27 mouse cellular contexts compared by ENCODE assay signal in the genomic region with DNA sequence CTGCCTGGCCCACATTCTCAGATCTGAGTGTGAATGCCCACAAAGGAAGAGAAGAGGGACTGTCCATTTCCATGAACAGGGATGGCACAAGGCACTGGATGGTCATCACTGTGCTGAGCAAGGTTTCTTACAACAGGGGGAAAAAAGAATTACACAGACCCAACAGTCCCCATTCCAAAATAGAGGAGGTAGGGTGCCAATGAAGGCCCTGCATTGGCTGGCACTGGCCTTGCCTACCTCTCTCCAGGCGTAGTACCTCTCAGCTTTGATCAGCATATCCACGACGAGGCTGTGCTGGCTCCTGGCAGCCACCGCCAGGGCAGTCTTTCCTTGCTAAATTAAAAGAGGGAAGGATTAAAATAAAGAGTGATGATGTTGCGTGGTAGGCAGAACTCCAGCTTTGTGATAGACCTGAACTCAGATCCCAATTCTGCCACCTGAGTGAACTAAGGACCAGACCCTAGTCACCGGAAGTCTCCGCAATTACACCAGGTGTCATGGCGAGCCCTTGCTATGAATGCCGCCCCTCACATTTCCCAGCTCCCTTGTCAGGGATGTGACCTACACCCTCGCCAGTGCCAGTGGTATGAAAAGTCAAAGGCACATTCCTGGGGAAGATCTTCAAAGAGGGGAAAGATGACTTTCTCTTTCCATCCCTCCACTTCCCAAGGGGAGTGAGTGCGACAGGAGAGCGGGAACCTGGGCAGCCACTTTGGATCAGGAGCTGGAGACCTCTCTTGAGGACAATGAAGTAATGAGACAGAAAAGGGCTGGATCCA. TPM values are rescaled to one million over a fixed set of nuclear protein-coding genes. Genes with fewer than 3 reads are reported as not detected.
"Had no signal": no experiment of that assay in that cellular context is flagged by ENCODE, and none has a peak within 500 bp of the region (broad histone marks: within the 10 kb centered on the region; RNA-seq: fewer than 3 reads in every experiment).

No protein-coding gene starts in this region.

- H3K4me3 ChIP-seq: heart, embryonic 12.5 days; hindbrain, embryonic 13.5 days; hindbrain, embryonic 15.5 days; kidney, embryonic 15.5 days; limb, embryonic 13.5 days; limb, embryonic 15.5 days; liver, embryonic 12.5 days had no signal

- H3K9me3 ChIP-seq: heart, embryonic 12.5 days; hindbrain, embryonic 13.5 days; hindbrain, embryonic 15.5 days; kidney, embryonic 15.5 days; limb, embryonic 13.5 days; limb, embryonic 15.5 days; liver, embryonic 12.5 days had no signal

- H3K27ac ChIP-seq: hindbrain, embryonic 13.5 days; hindbrain, embryonic 15.5 days; hindbrain, postnatal 0 days; kidney, embryonic 15.5 days; kidney, postnatal 0 days; limb, embryonic 13.5 days; limb, embryonic 15.5 days; liver, embryonic 12.5 days; liver, embryonic 14.5 days had no signal

- H3K4me2 ChIP-seq: heart, embryonic 12.5 days; hindbrain, embryonic 13.5 days; hindbrain, embryonic 15.5 days; kidney, embryonic 15.5 days; limb, embryonic 13.5 days; limb, embryonic 15.5 days; liver, embryonic 12.5 days had no signal

- ATAC-seq: hindbrain, postnatal 0 days; intestine, embryonic 16.5 days; liver, embryonic 12.5 days had no signal

- H3K36me3 ChIP-seq: hindbrain, embryonic 15.5 days; kidney, embryonic 15.5 days; limb, embryonic 13.5 days; limb, embryonic 15.5 days had no signal

- DNase-seq: gastrocnemius, postnatal 14 days; gastrocnemius, postnatal 36 days; heart, adult 18-20 months; heart, postnatal 10 days; heart, postnatal 36 days; kidney, adult 11 months; kidney, adult 2 months; kidney, adult 9 months; kidney, postnatal 14 days; kidney, postnatal 36 days; layer of hippocampus, adult 9-11 months; layer of hippocampus, postnatal 36 days; left cerebral cortex, postnatal 4 days had no signal

- H3K4me1 ChIP-seq: heart, embryonic 12.5 days; hindbrain, embryonic 15.5 days; kidney, embryonic 15.5 days; limb, embryonic 15.5 days; liver, embryonic 12.5 days had no signal

- H3K27me3 ChIP-seq: heart, embryonic 12.5 days; hindbrain, embryonic 13.5 days; hindbrain, embryonic 15.5 days; kidney, embryonic 15.5 days; limb, embryonic 13.5 days; limb, embryonic 15.5 days; liver, embryonic 12.5 days had no signal

- H3K9ac ChIP-seq: heart, embryonic 12.5 days; hindbrain, embryonic 13.5 days; hindbrain, embryonic 15.5 days; kidney, embryonic 15.5 days; limb, embryonic 13.5 days; limb, embryonic 15.5 days; liver, embryonic 12.5 days; liver, embryonic 14.5 days had no signal

RNA-seq across cellular contexts. Expression of a gene that starts 46.3 kb away (rescaled TPM):
- total RNA-seq: hindbrain, postnatal 0 days; left cerebral cortex, postnatal 4 days; liver, adult 2 months had no signal
- polyA plus RNA-seq: hindbrain, embryonic 11.5 days; hindbrain, embryonic 15.5 days; limb, embryonic 13.5 days; liver, adult 2 months; liver, embryonic 12.5 days; liver, embryonic 16.5 days had no signal
